Mouse (Mus musculus) kidney, adult 18-20 months (tissue): ENCODE results near the gene Acvr2a.
"Not testable (repeated sequence)": the region's sequence is repeated elsewhere in the genome, so short reads cannot be mapped to it uniquely, and the experiment has no call there.

Experiments
- DNase-seq: peaks from one replicate; pipeline ENCODE4 v3.0.0; 2021

Gene Acvr2a

GRCm38 (mm10) chr2:48813371-48814222, at the start of gene Acvr2a:
Gene Acvr2a (plus strand): TSS chr2:48814109.
- DNase-seq = peak; percentile 95

DNA sequence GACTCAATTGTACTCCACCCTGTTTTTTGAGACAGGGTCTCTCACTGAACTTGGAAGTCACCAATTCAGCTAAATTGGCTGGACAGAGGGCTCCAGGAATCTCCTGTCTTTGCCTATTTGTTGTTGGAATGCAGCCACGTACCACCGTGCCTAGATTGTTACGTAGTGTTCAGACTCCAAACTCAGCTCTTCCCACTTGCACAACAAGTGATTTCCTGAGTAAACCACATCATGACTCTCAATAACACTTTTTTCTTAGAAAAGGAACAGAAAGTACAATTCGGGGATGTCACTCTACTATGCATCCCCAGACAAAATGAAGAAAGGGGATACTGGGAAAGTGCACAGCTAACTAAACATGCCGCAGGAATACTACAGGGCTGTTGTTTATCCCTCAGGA, 47.4 kb upstream of the Acvr2a start:
- no peak for DNase-seq

DNA sequence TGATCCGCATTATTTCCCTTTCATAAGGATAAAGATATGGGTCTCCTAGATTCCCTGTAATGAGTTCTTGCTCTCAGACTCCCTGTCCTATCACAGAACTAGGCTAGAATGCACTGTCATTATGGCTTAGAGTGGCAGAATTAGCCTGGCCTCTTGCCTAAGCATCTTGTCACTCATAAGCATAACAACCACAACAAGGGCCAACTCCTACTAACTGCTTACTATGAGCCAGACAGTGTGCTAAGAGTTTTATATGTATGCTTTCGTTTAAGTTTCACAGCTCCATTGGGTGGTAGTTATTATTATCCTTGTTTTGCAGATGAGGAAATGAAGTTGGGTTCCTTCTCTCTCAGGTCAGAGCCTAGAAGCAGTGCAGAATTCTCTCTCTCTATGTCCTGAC, 46.1 kb upstream of the Acvr2a start:
- DNase-seq = no peak

GRCm38 (mm10) chr2:48768219-48768618, 45.7 kb upstream of the Acvr2a start:
- DNase-seq = no peak

DNA sequence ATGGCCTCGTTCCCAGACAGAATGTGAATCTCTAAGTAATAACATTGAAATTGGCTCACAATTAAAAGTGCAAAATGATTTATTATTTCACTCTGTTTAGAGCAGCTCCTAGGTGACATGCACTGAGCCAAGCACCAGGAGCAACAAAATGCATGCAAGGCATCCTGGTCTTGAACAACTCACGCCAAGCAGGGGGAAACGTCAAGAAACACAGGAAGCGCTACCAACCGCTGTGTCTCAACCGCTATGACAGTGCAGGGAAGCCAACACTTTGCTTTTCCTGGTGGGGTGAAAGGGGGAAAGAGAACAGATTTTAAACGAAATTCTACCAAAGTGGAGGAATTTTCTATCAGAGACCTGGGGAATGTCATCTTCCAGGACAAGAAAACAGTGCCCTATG, 43.8 kb upstream of the Acvr2a start:
- no peak for DNase-seq

DNA sequence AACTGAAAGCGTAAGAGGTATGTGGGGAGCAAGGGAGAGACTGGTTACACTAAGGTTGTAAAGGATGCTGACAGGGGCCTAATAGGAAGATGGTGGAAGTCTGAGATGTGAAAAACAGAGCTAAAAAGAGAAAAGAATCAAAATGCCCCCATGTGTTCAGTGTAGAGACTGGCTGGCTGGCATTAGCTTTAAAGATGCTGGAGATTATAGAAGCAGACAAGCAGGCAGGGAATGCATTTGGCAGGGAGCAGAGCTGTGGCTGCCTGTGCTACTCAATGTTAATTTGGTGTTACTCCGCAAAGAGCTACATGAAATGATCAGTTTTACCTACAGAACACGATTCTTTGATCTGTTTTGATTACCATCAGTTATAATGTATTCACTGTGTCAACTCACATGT, 43.3 kb upstream of the Acvr2a start:
- no peak for DNase-seq

DNA sequence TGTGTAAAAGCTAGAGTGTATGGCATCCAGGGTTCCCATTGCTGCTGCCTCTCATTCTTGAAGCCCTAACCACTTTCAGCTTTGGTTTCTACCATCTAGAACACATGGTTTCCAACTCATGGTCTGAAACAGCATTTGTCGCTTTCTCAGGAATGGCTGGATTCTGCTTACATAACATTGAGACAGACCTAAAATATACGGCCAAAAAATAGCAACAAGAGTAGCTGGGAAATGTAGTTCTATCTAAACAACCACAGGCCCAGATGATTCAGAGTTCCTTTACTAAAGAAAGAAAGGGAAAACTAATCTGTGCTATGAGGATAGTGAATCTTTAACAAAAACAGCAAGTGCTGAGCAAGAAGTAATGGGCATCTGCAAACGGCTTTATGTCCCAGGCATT, 38.6 kb upstream of the Acvr2a start:
- no peak for DNase-seq

- DNase-seq = no peak
These were observed 25.0 kb upstream of the Acvr2a start for GRCm38 (mm10) chr2:48788901-48789300.

GRCm38 (mm10) chr2:48814223-48815038, 522 bp downstream of the Acvr2a start:
- peak; percentile 62 for DNase-seq

DNA sequence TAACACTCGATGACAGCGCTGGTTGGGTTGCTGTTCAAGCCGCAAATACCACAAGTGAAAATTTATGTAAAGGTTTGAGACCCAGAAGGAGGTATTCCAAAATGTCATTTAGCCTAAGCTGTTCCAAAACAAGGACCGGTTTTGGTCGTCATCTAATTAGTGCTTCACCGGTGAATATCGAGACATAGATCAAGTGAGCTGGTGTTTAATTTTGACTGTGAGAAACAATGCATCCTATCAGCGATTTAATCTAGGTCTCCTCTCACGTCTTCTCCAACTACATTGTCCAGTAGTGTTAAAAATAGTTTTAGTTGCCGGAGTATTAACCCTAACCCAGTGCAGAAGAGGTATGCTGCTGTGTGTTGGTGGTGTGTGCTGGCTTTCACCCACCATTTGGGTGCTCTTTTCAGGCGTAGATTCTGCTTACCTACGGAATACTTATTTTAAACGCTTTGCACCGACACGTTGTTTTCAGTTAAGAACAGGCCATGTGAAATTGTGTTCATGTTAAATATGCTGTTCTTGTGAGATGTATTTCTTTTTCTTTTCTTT, 1.2 kb downstream of the Acvr2a start:
- no peak for DNase-seq

GRCm38 (mm10) chr2:48816141-48817028, 2.5 kb downstream of the Acvr2a start:
- no peak for DNase-seq

- DNase-seq = no peak
These were observed 12.0 kb downstream of the Acvr2a start for GRCm38 (mm10) chr2:48825878-48826277.

GRCm38 (mm10) chr2:48826380-48826779, 12.5 kb downstream of the Acvr2a start:
- no peak for DNase-seq

DNA sequence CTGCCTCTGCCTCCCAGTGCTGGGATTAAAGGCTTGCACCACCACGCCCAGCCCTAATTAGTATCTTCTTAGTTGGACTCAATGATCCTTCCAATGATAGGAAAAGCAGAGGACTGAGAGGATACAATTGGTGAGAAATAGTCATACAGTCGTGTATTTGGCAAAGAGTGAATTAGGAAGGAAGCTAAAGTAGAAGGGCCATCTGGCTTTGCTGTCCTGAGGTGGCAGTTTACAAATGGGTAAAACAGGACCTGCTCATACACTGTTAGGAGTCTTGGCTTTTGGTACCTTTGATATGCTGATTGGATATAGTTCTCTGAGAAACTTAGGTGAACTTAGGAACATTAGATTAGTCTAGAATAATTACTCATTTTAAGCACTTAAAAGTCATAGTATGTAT, 16.6 kb downstream of the Acvr2a start:
- no peak for DNase-seq

- no peak for DNase-seq
These were observed 18.4 kb downstream of the Acvr2a start for GRCm38 (mm10) chr2:48832305-48832704.

DNA sequence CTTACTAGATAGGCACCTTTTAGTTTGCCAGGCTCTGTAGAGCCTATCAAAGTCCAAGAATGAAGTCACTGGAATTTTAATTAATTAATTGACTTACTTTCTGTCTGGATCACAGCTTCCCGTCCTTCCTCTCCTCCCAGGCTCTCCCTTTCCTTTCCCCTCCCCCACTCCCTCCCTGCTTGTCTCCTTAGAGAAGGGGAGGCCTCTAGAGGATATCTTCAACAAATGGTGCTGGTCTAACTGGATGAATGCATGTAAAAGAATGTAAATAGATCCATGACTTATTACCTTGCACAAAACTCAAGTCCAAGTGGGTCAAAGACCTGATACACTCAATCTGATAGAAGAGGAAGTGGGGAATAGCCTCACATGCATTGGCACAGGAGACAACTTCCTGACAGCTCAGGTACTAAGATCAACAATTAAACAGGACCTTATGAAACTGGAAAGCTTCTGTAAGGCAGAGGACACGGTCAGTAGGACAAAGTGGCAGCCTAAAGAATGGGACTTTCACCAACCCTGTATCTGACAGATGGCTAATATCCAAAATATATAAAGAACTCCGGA, 20.1 kb downstream of the Acvr2a start:
- no peak for DNase-seq

DNA sequence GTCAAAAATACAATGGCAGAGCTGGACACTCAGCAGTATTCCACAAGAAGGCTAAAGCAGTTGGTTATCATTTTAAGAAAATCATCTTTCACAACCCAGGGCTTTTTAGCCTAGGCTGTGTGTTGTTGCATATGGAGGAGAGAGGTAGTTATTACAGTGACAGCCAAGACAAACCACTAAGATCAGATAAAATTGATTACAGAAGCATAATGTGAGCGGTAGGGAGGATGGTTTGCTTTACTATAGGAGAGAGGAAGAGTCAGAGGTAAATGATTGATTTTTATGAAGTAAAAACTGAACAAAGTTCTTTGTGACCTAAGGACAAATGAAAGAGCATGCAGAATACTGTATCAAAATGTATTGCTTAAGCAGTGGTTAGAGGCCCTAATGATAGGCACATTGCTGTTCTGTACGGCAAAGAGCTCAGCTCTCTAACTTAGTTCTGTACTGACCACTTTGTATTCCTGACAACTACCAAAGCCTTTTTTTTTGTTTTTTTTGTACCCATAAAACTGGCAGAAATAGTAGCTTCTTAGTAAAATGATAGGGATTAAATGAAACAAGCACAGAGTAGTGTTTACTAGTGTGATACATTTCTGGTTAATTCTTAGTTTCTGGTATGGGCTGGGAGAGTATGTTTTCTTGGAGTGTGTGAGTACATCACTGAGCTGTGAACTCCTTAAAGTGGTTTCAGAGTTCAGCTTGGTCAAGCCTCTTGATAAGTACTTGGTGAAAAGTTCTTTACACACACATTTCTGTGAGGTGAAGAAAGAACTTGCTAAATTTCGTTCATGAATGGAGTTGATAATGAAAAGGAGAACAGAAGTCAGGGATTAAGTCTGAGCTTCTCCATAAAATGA, 27.9 kb downstream of the Acvr2a start:
- DNase-seq = no peak

- no peak for DNase-seq
These were observed 32.9 kb downstream of the Acvr2a start for GRCm38 (mm10) chr2:48846689-48847398.

- DNase-seq = not testable (repeated sequence)
These were observed 51.7 kb downstream of the Acvr2a start for GRCm38 (mm10) chr2:48865596-48865995.

DNA sequence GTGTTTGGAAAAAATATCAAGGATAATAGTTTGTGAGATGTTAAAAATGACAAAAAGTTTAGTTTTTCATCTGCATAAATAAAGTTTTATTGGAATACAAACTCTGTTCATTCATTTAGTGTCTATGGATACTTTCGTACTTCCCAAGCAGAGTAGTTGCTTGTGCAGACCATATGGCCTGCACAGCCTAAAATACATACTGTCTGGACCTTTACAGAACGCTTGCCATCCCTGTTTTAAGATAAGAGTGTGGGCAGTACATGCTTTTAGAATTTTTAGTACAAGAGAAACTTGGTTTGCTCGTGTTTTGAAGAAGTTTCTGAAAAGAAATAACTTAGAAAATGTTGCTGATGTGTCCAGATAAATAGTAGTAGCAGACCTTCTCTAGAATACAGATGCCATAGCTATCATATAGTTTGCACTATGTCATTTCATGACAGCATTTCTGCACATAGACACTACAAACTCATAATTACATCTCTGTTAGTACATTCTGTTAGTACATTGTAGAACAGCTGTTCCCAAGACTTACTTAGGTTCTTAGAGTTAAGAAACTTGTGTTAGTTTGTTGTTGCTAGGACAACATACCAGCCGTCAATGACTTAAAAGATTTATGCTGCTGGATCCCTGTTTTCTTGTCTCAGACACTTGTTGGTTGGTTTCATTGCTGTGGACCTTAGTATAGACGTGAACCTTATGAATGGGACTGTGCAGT, 54.4 kb downstream of the Acvr2a start:
- DNase-seq = no peak
